Mouse (Mus musculus): ENCODE measurements around the gene Tbl1x.
"Not testable (repeated sequence)": the region's sequence is repeated elsewhere in the genome, so short reads cannot be mapped to it uniquely, and the experiment has no call there.

The Tbl1x gene

GRCm38 (mm10) chrX:77522842-77523375 is 12.1 kb downstream of the Tbl1x start:
- Histone ChIP-seq H3K36me3 (ENCODE audit: control insufficient read depth, insufficient read depth, low read length, poor library complexity, severe bottlenecking) (no peaks in the 10 kb centered on the region), H3K27me3 (ENCODE audit: control insufficient read depth, insufficient read depth, low read length, poor library complexity, severe bottlenecking) (no peaks in the 10 kb centered on the region)
- DNase-seq (ENCODE audit: low read depth, low spot score), result no peak

- DNase-seq (ENCODE audit: low read depth, low spot score), result no peak
- H3K27me3 ChIP-seq (ENCODE audit: control insufficient read depth, insufficient read depth, low read length, poor library complexity, severe bottlenecking), result no peaks in the 10 kb centered on the region
- no peaks in the 10 kb centered on the region for H3K36me3 ChIP-seq (ENCODE audit: control insufficient read depth, insufficient read depth, low read length, poor library complexity, severe bottlenecking)
Measured at GRCm38 (mm10) chrX:77525179-77525578, 14.4 kb downstream of the Tbl1x start.

GRCm38 (mm10) chrX:77528401-77528800 is 17.6 kb downstream of the Tbl1x start:
- DNase-seq (ENCODE audit: low read depth, low spot score), result no peak
- Histone ChIP-seq H3K27me3 (ENCODE audit: control insufficient read depth, insufficient read depth, low read length, poor library complexity, severe bottlenecking) (no peaks in the 10 kb centered on the region), H3K36me3 (ENCODE audit: control insufficient read depth, insufficient read depth, low read length, poor library complexity, severe bottlenecking) (no peaks in the 10 kb centered on the region)

- Histone ChIP-seq H3K27me3 (ENCODE audit: control insufficient read depth, insufficient read depth, low read length, poor library complexity, severe bottlenecking) (no peaks in the 10 kb centered on the region), H3K36me3 (ENCODE audit: control insufficient read depth, insufficient read depth, low read length, poor library complexity, severe bottlenecking) (no peaks in the 10 kb centered on the region)
- DNase-seq (ENCODE audit: low read depth, low spot score), result no peak
Measured at GRCm38 (mm10) chrX:77530997-77531396, 20.2 kb downstream of the Tbl1x start.

GRCm38 (mm10) chrX:77533922-77534321 is 23.1 kb downstream of the Tbl1x start:
- Histone ChIP-seq H3K36me3 (ENCODE audit: control insufficient read depth, insufficient read depth, low read length, poor library complexity, severe bottlenecking) (no peaks in the 10 kb centered on the region), H3K27me3 (ENCODE audit: control insufficient read depth, insufficient read depth, low read length, poor library complexity, severe bottlenecking) (no peaks in the 10 kb centered on the region)
- DNase-seq (ENCODE audit: low read depth, low spot score), result no peak

- not testable (repeated sequence) for H3K36me3 ChIP-seq (ENCODE audit: control insufficient read depth, insufficient read depth, low read length, poor library complexity, severe bottlenecking); H3K27me3 ChIP-seq (ENCODE audit: control insufficient read depth, insufficient read depth, low read length, poor library complexity, severe bottlenecking); DNase-seq (ENCODE audit: low read depth, low spot score)
Measured at GRCm38 (mm10) chrX:77539770-77540169, 29.0 kb downstream of the Tbl1x start.

GRCm38 (mm10) chrX:77544003-77544402 is 33.2 kb downstream of the Tbl1x start:
- Histone ChIP-seq H3K27me3 (ENCODE audit: control insufficient read depth, insufficient read depth, low read length, poor library complexity, severe bottlenecking) (no peaks in the 10 kb centered on the region), H3K36me3 (ENCODE audit: control insufficient read depth, insufficient read depth, low read length, poor library complexity, severe bottlenecking) (no peaks in the 10 kb centered on the region)
- DNase-seq (ENCODE audit: low read depth, low spot score), result no peak

GRCm38 (mm10) chrX:77544550-77544949 is 33.7 kb downstream of the Tbl1x start:
- no peaks in the 10 kb centered on the region for H3K36me3 ChIP-seq (ENCODE audit: control insufficient read depth, insufficient read depth, low read length, poor library complexity, severe bottlenecking)
- DNase-seq (ENCODE audit: low read depth, low spot score), result no peak
- no peaks in the 10 kb centered on the region for H3K27me3 ChIP-seq (ENCODE audit: control insufficient read depth, insufficient read depth, low read length, poor library complexity, severe bottlenecking)

GRCm38 (mm10) chrX:77545362-77546078 is 34.7 kb downstream of the Tbl1x start:
- no peaks in the 10 kb centered on the region for H3K36me3 ChIP-seq (ENCODE audit: control insufficient read depth, insufficient read depth, low read length, poor library complexity, severe bottlenecking)
- DNase-seq (ENCODE audit: low read depth, low spot score), result no peak
- no peaks in the 10 kb centered on the region for H3K27me3 ChIP-seq (ENCODE audit: control insufficient read depth, insufficient read depth, low read length, poor library complexity, severe bottlenecking)

- no peaks in the 10 kb centered on the region for H3K27me3 ChIP-seq (ENCODE audit: control insufficient read depth, insufficient read depth, low read length, poor library complexity, severe bottlenecking)
- peak; percentile 45 for DNase-seq (ENCODE audit: low read depth, low spot score)
- H3K36me3 ChIP-seq (ENCODE audit: control insufficient read depth, insufficient read depth, low read length, poor library complexity, severe bottlenecking), result no peaks in the 10 kb centered on the region
Measured at GRCm38 (mm10) chrX:77546448-77546847, 35.6 kb downstream of the Tbl1x start.

- DNase-seq (ENCODE audit: low read depth, low spot score), result no peak
- no peaks in the 10 kb centered on the region for H3K27me3 ChIP-seq (ENCODE audit: control insufficient read depth, insufficient read depth, low read length, poor library complexity, severe bottlenecking)
- no peaks in the 10 kb centered on the region for H3K36me3 ChIP-seq (ENCODE audit: control insufficient read depth, insufficient read depth, low read length, poor library complexity, severe bottlenecking)
Measured at GRCm38 (mm10) chrX:77548951-77549350, 38.1 kb downstream of the Tbl1x start.

- Histone ChIP-seq H3K27me3 (ENCODE audit: control insufficient read depth, insufficient read depth, low read length, poor library complexity, severe bottlenecking) (no peaks in the 10 kb centered on the region), H3K36me3 (ENCODE audit: control insufficient read depth, insufficient read depth, low read length, poor library complexity, severe bottlenecking) (no peaks in the 10 kb centered on the region)
- DNase-seq (ENCODE audit: low read depth, low spot score), result no peak
Measured at GRCm38 (mm10) chrX:77550388-77550787, 39.6 kb downstream of the Tbl1x start.

GRCm38 (mm10) chrX:77551306-77551705 is 40.5 kb downstream of the Tbl1x start:
- DNase-seq (ENCODE audit: low read depth, low spot score), result no peak
- Histone ChIP-seq H3K27me3 (ENCODE audit: control insufficient read depth, insufficient read depth, low read length, poor library complexity, severe bottlenecking) (no peaks in the 10 kb centered on the region), H3K36me3 (ENCODE audit: control insufficient read depth, insufficient read depth, low read length, poor library complexity, severe bottlenecking) (no peaks in the 10 kb centered on the region)

GRCm38 (mm10) chrX:77552088-77552487 is 41.3 kb downstream of the Tbl1x start:
- no peaks in the 10 kb centered on the region for H3K36me3 ChIP-seq (ENCODE audit: control insufficient read depth, insufficient read depth, low read length, poor library complexity, severe bottlenecking)
- H3K27me3 ChIP-seq (ENCODE audit: control insufficient read depth, insufficient read depth, low read length, poor library complexity, severe bottlenecking), result no peaks in the 10 kb centered on the region
- no peak for DNase-seq (ENCODE audit: low read depth, low spot score)

- Histone ChIP-seq H3K27me3 (ENCODE audit: control insufficient read depth, insufficient read depth, low read length, poor library complexity, severe bottlenecking) (no peaks in the 10 kb centered on the region), H3K36me3 (ENCODE audit: control insufficient read depth, insufficient read depth, low read length, poor library complexity, severe bottlenecking) (no peaks in the 10 kb centered on the region)
- DNase-seq (ENCODE audit: low read depth, low spot score), result no peak
Measured at GRCm38 (mm10) chrX:77555985-77556384, 45.2 kb downstream of the Tbl1x start.
